Mouse (Mus musculus) spleen, postnatal 4 days (tissue): ENCODE data around the gene Nhsl2.
A peak's percentile ranks its signal among the peaks of the same experiment; 100 is the strongest.

Experiments used
- DNase-seq, 2 experiments: peaks; one replicate each; pipeline ENCODE4 v3.0.0; 2022; ENCODE audit warnings: low spot score in 2 of 2

The Nhsl2 gene

GRCm38 (mm10) chrX:101983638-101984037, 134.5 kb downstream of the Nhsl2 start:
- no peak for DNase-seq

DNA sequence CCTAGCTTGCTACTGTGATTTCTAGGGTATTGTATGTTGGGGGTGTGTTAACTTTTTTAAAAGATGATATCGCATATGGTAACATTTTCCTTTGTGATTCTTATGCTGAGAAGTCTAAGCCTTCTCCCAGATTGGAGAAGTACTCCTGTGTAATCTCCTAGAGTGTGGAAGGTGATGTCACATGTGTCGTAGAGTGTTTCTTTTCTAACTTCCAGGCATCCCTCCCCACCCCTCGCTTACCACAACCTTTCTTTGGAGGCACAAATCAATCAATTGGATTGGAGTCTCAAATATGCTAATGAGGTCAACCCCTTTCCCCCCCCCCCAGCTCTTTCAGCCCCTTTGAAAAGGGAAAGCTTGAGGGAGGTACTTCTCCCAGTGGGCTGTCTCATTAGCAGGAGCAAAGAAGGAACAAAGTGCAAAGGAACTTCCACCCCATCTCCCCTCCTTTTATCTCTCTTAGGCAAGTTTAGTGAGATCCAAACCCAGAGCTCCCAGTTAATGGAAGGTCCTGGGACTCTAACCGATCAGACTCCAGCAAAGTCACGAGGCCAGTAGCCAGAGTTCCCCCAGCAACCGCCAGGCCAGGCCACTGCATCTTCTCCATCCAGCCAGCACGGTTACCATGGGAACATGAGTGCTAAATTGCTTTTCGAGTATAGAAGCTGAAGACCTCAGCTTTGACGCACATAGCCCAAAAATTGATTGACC, 137.6 kb downstream of the Nhsl2 start:
- no peak for DNase-seq

GRCm38 (mm10) chrX:101993841-101994571, 144.8 kb downstream of the Nhsl2 start:
- no peak for DNase-seq

GRCm38 (mm10) chrX:101996726-101997125, 147.5 kb downstream of the Nhsl2 start:
- DNase-seq: no peak

DNA sequence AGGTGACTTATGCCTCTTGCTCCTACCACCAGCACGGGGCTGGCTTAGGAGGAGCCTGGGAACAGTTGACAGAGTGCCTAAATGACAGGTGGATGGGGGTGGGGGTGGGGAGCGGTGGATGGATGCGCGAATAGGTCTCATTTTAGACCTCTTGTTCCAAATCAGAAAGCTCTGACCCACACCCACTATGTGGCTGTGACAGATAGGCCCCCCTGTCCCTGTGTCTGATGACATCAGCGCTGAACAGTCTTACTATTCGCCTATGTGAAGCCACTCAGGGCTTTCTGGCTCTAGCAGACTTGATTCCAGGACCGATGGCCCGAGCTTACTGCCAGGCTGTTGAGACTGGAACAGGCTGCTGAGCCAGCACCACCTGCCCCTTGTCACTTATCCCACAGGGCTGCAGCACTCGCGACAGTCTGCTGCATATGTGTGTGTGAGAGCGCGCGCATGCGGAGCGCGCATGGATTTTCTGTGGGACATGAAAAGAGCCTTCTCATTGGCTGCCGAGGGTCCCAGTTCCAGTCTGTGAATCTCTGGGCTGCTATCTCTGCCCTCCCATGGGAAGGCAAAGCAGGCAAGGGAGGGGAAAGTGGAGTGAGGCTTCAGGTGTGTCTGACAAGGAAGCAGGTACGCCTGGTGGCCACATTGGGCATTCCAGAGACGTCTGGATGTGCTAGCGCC, 154.6 kb downstream of the Nhsl2 start:
- no peak for DNase-seq

- DNase-seq: no peak
Observed at GRCm38 (mm10) chrX:102004370-102004769, 155.2 kb downstream of the Nhsl2 start.

DNA sequence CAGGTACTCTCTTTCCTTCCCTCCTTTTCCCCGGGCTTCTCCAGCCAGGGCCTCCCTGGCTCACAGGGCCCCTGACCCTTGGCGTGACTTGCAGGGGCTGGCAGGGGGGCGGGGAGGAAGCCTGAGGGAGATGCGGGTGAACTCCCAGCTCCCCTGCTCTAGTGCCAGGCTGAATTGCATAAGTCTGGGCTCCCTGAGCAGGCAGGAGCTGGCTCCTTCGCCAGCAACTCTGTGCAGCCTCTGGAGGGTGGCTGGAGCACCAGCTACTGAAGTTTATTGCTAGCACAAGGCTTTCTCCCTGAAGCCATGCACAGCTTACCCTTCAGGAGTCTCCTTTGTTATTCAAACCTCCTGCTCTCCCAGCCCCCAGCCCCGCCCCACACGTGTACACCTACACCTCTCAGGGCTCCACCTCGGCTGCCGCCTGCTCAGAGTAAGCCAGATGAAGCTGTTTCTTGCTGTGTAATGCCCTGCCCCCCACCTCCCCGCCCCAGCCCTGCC, 156.0 kb downstream of the Nhsl2 start:
- DNase-seq: no peak

GRCm38 (mm10) chrX:102007935-102008334, 158.8 kb downstream of the Nhsl2 start:
- DNase-seq: no peak

DNA sequence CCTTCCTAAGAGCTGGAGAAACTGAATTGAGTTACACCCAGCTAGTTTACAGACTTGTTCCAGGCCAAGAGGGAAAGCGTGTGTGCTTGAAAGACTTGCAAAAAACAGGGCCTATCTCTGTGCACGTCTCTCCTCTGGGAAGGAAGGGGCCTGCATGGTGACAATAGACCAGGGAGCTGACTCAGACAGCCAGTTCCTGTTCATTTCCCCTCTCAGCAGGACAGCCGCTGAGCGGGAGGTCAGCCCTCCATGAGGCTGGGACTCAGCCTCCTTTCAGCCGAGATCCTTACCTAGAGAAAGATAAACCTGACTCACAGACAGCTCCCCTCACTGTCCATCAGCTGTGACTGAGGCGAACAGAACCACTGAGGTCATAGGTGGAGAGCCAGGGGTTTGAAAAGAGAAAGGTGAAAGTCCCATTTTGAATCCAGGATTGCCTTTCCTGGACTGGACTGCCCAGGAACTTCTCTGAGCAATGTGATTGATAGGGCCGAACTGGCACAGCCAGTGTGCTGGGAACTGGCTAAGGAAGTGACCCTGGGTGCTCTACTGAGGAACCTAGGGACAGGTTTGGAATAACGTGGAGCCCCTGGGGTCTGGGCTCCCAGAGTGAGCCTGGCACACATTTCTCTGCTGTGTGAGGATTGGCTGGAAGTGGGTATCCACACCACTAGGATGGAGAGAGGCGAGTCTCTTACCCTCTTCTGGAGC, 168.2 kb downstream of the Nhsl2 start:
- DNase-seq: no peak

DNA sequence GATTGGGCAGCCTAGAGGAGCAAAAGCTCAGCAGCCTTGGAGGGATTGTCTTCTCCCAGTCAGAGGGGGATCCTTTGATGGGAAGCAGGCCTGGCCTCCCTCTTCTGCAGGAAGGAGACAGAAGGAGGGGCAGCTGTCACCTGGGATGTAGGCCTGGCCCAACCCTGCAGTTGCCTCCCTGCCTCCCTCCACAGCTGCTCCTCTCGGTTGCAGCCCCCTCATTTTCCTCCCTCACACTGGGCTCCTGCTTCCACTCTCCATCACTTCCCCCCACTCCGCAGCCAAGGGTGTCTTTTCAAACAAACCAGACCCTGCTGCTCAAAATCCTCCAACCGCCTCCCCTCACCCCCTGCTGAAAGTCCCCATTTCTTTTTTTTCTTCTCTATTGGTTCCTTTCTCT, 169.7 kb downstream of the Nhsl2 start:
- no peak for DNase-seq

DNA sequence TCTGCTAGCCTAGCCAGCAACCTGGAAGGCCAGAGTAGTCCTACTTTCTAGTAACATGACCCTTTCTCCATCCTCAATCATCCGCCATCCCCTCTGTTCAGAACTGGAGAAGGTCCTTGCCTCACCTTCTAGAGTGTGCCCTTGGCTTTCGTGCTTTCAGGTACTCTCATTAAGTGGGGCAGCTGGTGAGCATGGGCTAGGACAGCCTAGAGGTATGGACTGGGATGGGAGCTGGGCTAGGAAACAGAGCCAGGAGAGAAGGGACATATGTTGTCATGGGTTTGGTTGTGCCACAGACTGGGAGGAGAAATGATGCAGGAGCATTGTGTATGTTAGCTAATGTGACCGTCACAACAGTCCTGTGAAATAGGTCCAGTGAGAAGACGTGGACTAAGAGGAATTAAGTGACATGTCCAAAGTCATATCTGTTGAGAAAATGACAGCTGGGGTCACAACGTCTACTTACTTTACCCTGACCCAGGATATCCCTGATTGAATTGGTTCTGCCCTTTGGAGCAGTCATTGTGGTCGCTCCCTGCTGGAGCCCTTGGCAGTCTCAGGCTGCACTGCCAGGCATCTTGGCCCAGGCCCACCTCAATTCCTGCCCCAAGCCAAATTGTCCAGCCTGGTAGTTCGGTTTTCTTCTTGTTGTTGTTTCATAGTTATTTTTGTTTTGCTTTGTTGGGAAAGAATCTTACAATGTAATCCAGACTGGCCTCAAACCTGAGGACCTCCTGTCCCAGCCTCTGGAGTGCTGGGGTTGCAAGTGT, 170.5 kb downstream of the Nhsl2 start:
- no peak for DNase-seq

DNA sequence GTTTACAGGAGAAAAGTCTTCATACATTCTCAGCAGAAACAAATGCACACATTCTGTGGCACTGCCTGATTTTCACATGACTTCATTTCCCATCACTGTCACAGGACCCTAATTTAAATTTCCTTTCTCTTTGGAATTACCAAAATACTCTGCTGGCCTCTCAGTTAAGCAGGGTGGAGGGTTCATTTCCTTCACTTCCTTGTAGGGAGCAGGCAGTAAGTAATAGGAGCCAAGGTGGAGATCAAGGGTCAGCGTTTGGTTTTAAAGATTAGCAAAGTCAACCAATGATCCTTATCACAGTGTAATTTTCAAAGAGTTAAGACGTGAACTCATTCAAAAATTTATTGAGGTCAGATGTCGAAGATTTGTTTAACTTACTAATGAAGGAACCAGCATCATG, 175.8 kb downstream of the Nhsl2 start:
- DNase-seq: no peak

- peak in 1 of 2 experiments; percentile 38 for DNase-seq
Observed at GRCm38 (mm10) chrX:102031851-102032250, 182.7 kb downstream of the Nhsl2 start.

- no peak for DNase-seq
Observed at GRCm38 (mm10) chrX:102032431-102032830, 183.2 kb downstream of the Nhsl2 start.

DNA sequence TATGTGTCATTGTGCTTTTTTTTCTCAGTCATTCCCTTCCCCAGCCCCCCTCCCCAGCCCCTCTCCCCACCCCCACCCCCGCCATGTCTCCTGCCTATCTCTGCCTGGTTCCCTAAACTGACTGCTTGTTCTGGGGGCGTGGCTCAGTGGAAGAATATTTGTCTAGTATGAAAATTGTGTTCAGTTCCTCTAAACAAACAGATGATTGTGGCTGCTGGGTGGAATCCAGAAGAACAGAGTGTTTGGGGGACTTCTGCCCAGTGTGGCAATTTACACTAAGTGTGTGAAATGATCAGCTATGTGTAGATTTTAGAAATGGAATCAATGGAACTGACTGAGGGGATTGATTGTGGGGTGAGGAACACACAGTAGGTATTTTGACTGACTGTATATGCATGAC, 184.4 kb downstream of the Nhsl2 start:
- DNase-seq: no peak

DNA sequence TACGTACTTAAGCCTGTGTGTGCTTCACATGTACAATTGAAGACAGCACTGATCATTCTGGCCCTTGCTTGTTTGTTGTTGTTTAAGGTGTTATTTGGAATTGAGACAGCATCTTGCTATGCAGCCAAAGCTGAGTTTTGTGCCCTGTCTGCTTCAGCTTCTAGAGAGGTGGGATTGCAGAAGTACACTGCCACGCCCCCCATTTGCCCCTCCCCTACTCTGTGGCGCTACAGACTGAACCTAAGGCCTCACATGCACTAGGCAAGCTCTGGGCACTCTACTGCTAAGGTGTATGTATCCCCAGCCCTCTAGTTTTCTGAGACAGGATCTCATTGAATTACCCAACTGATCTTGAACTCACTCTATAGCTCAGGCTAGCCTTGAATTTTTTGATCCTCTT, 186.5 kb downstream of the Nhsl2 start:
- no peak for DNase-seq

DNA sequence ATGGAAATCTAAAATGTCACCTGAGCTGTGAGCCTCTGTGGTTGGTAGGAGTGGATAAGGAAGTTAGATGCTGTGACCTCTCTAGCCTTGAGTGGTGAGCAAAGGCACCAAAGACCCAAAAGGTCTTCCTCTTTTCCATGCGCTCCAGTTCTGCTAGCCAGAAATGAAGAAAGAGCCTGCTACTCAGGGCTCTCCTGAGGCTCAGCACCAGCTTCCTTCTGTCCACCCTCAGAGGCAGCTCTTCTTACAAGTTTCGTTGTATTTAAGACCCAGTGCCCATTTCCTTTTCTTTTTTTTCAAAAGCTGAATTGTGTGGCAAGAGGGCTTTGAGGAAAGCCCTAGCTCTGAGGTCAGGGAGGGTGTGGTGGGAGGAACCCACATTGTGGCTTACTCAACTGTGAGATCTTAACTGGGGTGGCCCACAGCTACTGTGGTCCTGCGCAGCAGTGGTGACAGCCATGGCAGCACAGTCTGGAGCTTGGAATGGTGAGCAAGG, 187.7 kb downstream of the Nhsl2 start:
- DNase-seq: peak in 1 of 2 experiments; percentile 12

DNA sequence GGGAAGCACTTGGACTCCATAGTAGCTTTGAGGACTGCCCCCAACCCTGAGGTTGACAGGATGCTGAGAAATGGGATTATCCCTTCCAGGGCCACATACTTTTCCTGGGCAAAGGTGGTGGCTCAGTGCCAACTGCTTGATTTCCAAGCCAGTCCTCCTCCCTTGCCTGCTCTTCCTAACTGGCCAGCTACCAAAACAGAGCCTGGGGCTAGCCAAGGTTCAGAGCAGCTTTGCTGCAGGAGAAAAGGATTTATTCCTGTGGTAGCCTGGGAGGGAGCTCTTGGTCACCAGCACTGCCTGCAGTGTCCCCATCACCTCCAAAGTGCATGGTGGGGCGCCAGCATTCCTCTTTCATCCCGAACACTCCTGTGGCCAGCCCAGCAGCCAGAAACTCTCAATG, 188.3 kb downstream of the Nhsl2 start:
- no peak for DNase-seq

DNA sequence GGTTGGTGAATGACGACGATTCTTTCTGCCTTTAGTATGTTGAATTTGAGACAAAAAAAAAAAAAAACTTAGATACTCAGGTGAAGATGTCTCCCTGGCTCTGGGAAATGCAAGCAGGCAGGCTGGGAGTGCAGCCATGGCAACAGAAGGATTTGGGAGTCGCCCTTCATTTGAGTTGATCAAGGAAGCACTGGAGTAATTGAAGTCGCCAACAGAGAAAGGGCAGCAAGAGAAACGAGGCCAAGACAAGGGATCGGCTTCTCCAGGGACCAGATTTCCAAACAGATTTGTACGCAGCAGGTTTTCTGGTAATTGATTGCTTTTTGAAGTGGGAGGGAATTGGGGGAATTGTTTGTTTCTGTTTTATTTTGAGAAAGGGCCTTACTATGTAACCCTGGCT, 192.4 kb downstream of the Nhsl2 start:
- DNase-seq: no peak

- no peak for DNase-seq
Observed at GRCm38 (mm10) chrX:102042386-102042785, 193.2 kb downstream of the Nhsl2 start.

GRCm38 (mm10) chrX:102050552-102050951, 201.4 kb downstream of the Nhsl2 start:
- DNase-seq: no peak
